Mouse (Mus musculus): ENCODE measurements around the gene Sim2. TPM values are rescaled to one million over a fixed set of nuclear protein-coding genes. Genes with fewer than 3 reads are reported as not detected.

The Sim2 gene
- polyA plus RNA-seq, 1 experiment from 2014 or later, result 1.4 TPM

GRCm38 (mm10) chr16:94064211-94064610 is 20.5 kb upstream of the Sim2 start:
- H3K36me3 ChIP-seq, result no peaks in the 10 kb centered on the region
- H3K27me3 ChIP-seq, result peaks cover 44% of the 10 kb centered on the region
- H3K4me1 ChIP-seq, result peaks cover 11% of the 10 kb centered on the region
- H3K9ac ChIP-seq, result no peak overlapping the region
- H3K4me2 ChIP-seq (replicated peaks), result no peak overlapping the region
- no peak overlapping the region for H3K27ac ChIP-seq
- peaks cover 18% of the 10 kb centered on the region; the same call in 1 of the 2 replicates for H3K9me3 ChIP-seq
- ATAC-seq (ENCODE audit: low FRiP score, low read depth), result no peak
- no peak overlapping the region for H3K4me3 ChIP-seq
- 53% methylated on average over 9 of the region's 9 CpGs for WGBS

GRCm38 (mm10) chr16:94065728-94066674 is 18.7 kb upstream of the Sim2 start:
- Histone ChIP-seq H3K4me3 (peak overlapping the region; percentile 16; the same call in 1 of the 2 replicates), H3K9me3 (peaks cover 18% of the 10 kb centered on the region; the same call in 1 of the 2 replicates), H3K4me2 (replicated peaks) (peak overlapping the region; percentile 27; the same call in 1 of the 2 replicates), H3K9ac (no peak overlapping the region), H3K4me1 (no peaks in the 10 kb centered on the region), H3K27ac (no peak overlapping the region), H3K27me3 (peaks cover 52% of the 10 kb centered on the region), H3K36me3 (no peaks in the 10 kb centered on the region)
- WGBS, result 58% methylated on average over 24 of the region's 24 CpGs
- ATAC-seq (ENCODE audit: low FRiP score, low read depth), result no peak

DNA sequence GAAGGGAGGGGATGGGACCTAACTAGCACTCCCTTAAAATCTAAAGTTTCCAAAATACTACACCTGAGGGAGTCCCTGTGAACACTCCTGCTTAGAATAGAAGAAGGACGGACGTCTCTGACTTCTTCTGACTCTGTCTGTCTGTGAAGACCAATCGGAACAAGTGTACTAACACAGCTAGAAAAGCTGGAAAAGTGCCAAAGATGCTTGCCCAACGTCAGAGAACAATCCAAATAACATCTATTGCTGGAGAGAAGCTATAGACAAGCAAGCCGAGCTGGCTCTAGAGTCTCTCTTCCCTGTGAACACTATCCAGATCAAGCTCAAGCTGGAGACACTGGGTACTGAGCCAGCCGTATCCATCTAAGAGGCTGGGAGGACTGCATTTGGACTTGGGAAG is 18.0 kb upstream of the Sim2 start:
- H3K4me1 ChIP-seq, result no peaks in the 10 kb centered on the region
- no peak for ATAC-seq (ENCODE audit: low FRiP score, low read depth)
- no peak overlapping the region for H3K4me3 ChIP-seq
- H3K36me3 ChIP-seq, result no peaks in the 10 kb centered on the region
- peaks cover 13% of the 10 kb centered on the region; the same call in 1 of the 2 replicates for H3K9me3 ChIP-seq
- no peak overlapping the region for H3K27ac ChIP-seq
- whole genome bisulfite sequencing, result 76% methylated on average over 6 of the region's 6 CpGs
- no peak overlapping the region for H3K4me2 ChIP-seq (replicated peaks)
- no peak overlapping the region for H3K9ac ChIP-seq
- peaks cover 58% of the 10 kb centered on the region for H3K27me3 ChIP-seq

DNA sequence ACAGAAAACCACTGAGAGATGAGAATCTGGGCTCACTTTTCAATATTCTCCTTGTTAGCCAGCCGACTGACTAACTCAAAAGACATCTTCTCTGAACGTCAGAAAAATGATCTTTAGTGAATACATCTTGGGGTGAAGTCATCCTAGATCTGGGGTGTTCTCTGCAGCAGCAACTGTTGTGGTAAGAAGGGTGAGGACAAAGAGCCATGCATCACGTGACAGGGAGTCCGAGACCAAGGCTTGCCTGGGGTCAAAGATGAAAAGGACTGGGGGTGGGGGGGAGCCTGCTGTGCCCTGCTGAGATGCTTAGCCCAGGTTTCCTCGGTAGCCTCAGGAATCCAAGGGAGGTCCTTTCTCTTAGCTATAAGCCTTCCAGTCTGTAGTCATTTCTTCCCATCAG is 17.5 kb upstream of the Sim2 start:
- ATAC-seq (ENCODE audit: low FRiP score, low read depth), result no peak
- H3K27me3 ChIP-seq, result peaks cover 58% of the 10 kb centered on the region
- 59% methylated on average over 5 of the region's 5 CpGs for WGBS

DNA sequence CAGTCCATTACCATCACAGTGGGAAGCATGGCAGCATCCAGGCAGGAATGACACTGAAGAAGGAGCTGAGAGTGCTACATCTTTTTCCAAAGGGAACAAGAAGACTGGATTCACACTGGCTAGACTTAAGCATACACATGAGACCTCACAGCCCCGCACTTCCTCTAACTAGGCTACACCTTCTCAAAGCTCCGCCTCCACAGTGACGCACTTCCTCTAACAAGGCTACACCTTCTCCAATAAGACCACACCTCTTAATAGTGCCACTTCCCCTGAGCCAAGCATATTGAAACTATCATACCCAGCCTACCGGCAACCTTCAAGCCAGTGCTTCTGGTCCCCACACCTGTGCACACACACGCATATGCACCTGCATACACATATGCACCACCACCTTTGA is 15.7 kb upstream of the Sim2 start:
- Histone ChIP-seq H3K9ac (no peak overlapping the region), H3K4me1 (no peaks in the 10 kb centered on the region), H3K4me3 (no peak overlapping the region), H3K9me3 (peaks cover 8% of the 10 kb centered on the region; the same call in 1 of the 2 replicates), H3K4me2 (replicated peaks) (no peak overlapping the region), H3K27me3 (peaks cover 57% of the 10 kb centered on the region), H3K36me3 (no peaks in the 10 kb centered on the region), H3K27ac (no peak overlapping the region)
- WGBS, result 87% methylated on average over 5 of the region's 5 CpGs
- no peak for ATAC-seq (ENCODE audit: low FRiP score, low read depth)

More for the DNA sequence above, 17.5 kb upstream of the Sim2 start:
- H3K9ac ChIP-seq, result no peak overlapping the region
- H3K4me3 ChIP-seq, result no peak overlapping the region
- no peaks in the 10 kb centered on the region for H3K4me1 ChIP-seq
- no peak overlapping the region for H3K27ac ChIP-seq
- peaks cover 11% of the 10 kb centered on the region; the same call in 1 of the 2 replicates for H3K9me3 ChIP-seq
- no peak overlapping the region for H3K4me2 ChIP-seq (replicated peaks)
- no peaks in the 10 kb centered on the region for H3K36me3 ChIP-seq

- Histone ChIP-seq H3K9me3 (peaks cover 8% of the 10 kb centered on the region; the same call in 1 of the 2 replicates), H3K4me3 (no peak overlapping the region), H3K36me3 (no peaks in the 10 kb centered on the region), H3K4me2 (replicated peaks) (no peak overlapping the region), H3K27ac (no peak overlapping the region), H3K9ac (no peak overlapping the region), H3K4me1 (no peaks in the 10 kb centered on the region), H3K27me3 (peaks cover 61% of the 10 kb centered on the region)
- WGBS, result 79% methylated on average over 9 of the region's 9 CpGs
- ATAC-seq (ENCODE audit: low FRiP score, low read depth), result no peak
Measured at GRCm38 (mm10) chr16:94070920-94071319, 13.8 kb upstream of the Sim2 start.

GRCm38 (mm10) chr16:94071468-94071867 is 13.3 kb upstream of the Sim2 start:
- no peak for ATAC-seq (ENCODE audit: low FRiP score, low read depth)
- Histone ChIP-seq H3K9ac (no peak overlapping the region), H3K27ac (no peak overlapping the region), H3K4me2 (replicated peaks) (no peak overlapping the region), H3K4me3 (no peak overlapping the region), H3K36me3 (no peaks in the 10 kb centered on the region), H3K4me1 (no peaks in the 10 kb centered on the region), H3K27me3 (peaks cover 61% of the 10 kb centered on the region), H3K9me3 (peaks cover 8% of the 10 kb centered on the region; the same call in 1 of the 2 replicates)
- WGBS, result 79% methylated on average over 8 of the region's 8 CpGs

GRCm38 (mm10) chr16:94075362-94076027 is 9.2 kb upstream of the Sim2 start:
- Histone ChIP-seq H3K27me3 (peaks cover 79% of the 10 kb centered on the region), H3K36me3 (no peaks in the 10 kb centered on the region), H3K27ac (no peak overlapping the region), H3K4me2 (replicated peaks) (no peak overlapping the region), H3K4me1 (peaks cover 7% of the 10 kb centered on the region), H3K4me3 (no peak overlapping the region), H3K9me3 (no peaks in the 10 kb centered on the region), H3K9ac (no peak overlapping the region)
- no peak for ATAC-seq (ENCODE audit: low FRiP score, low read depth)
- 43% methylated on average over 19 of the region's 19 CpGs for WGBS

- H3K4me1 ChIP-seq, result peaks cover 18% of the 10 kb centered on the region
- H3K36me3 ChIP-seq, result no peaks in the 10 kb centered on the region
- H3K27me3 ChIP-seq, result peaks cover 95% of the 10 kb centered on the region
- no peak for ATAC-seq (ENCODE audit: low FRiP score, low read depth)
- WGBS, result under 1% methylated on average over 23 of the region's 23 CpGs
- peak overlapping the region; percentile 50 for H3K4me2 ChIP-seq (replicated peaks)
- peak overlapping the region; percentile 22 for H3K4me3 ChIP-seq
- H3K27ac ChIP-seq, result no peak overlapping the region
- no peaks in the 10 kb centered on the region for H3K9me3 ChIP-seq
- H3K9ac ChIP-seq, result no peak overlapping the region
Measured at GRCm38 (mm10) chr16:94078318-94079074, 6.2 kb upstream of the Sim2 start.

DNA sequence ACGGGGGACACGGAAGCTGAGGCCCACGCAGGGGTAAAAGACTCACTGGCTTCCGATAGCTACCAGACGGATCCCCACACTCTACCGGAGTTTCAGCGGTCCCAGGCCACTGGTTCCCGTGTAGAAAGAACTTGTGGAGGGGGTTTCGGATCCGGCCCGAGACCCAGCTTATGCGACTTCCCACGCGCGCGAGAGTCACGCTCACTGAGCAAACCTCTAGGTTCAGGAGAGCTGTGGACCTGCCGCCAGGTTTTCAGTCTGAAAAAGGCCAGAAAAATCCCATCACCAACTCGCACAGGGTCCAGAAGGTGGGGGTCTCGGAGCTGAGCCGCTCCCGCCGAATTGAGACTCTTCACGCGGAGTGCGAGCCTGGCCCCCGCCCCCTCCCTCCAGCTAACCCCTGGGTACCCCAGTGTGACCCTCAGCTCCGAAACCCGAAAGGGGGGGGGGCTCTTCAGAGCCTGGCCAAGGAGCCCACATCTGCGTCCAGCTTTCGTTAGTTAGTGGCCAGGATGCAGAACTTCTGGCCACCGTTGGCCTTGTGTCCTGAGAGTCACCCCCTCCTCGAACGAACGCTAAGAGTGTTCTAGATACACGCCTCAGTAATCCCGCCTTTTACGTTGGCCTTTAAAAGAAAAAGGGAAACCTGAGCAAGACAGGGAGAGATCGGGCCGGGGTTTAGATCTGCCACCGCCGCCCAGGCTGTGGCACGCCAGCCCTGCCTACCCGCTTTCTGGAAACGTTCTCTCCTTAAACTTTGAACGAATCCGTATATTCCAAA is 5.5 kb upstream of the Sim2 start:
- Histone ChIP-seq H3K4me2 (replicated peaks) (peak overlapping the region; percentile 50), H3K36me3 (no peaks in the 10 kb centered on the region), H3K27ac (no peak overlapping the region), H3K9ac (no peak overlapping the region), H3K27me3 (peaks cover 95% of the 10 kb centered on the region), H3K4me1 (peaks cover 25% of the 10 kb centered on the region), H3K9me3 (no peaks in the 10 kb centered on the region), H3K4me3 (peak overlapping the region; percentile 22)
- no peak for ATAC-seq (ENCODE audit: low FRiP score, low read depth)
- under 1% methylated on average over 47 of the region's 47 CpGs for WGBS
